In genomic region chr12:116280653-116281364, GRCm38 (mm10) we compare ENCODE assay signal across 8 mouse cellular contexts. TPM values are rescaled to one million over a fixed set of nuclear protein-coding genes. Genes with fewer than 3 reads are reported as not detected.
A peak's percentile ranks its signal among the peaks of the same experiment; 100 is the strongest.
DNase-seq lines count a peak whose midpoint lies in the region; ATAC-seq lines count a peak whose summit lies in the region.

TSS of gene Esyt2 (plus strand) at chr12:116281196.

- ATAC-seq in inflammation-experienced regulatory T-cells, adult 6 months = peak; percentile 86
- ATAC-seq in megakaryocyte-erythroid progenitor cell, adult 5-6 weeks (replicated peaks; ENCODE audit: low FRiP score, low TSS enrichment, poor library complexity, severe bottlenecking) = peak; percentile 78

- peak; percentile 100 for DNase-seq in adrenal gland, adult (ENCODE audit: inconsistent age in 2 of 2, low spot score in 1 of 2)
- peak; percentile 99 for DNase-seq in embryo, embryonic 10.5 days (ENCODE audit: low spot score)
- DNase-seq in gastrocnemius, postnatal 14 days = peak; percentile 100
- DNase-seq in left cerebral cortex, postnatal 10 days (ENCODE audit: extremely low spot score in 1 of 2, low spot score in 2 of 2) = peak; percentile 99 to 100
- DNase-seq in right cerebral cortex, postnatal 25 days = peak; percentile 100
- DNase-seq in urinary bladder, postnatal 4 days (ENCODE audit: low spot score in 2 of 2) = peak; percentile 99 to 100

- intact Hi-C loops in gastrocnemius, postnatal 14 days (cut with DNase I; ENCODE audit: low total_unique reads) = no loop called here
- intact Hi-C loops in left cerebral cortex, postnatal 10 days (cut with DNase I) = loop anchor here (5.0 kb wide), 1 partner anchor 336 kb away; no protein-coding TSS in a partner anchor

RNA-seq across cellular contexts. Expression of gene Esyt2, which starts in this region (rescaled TPM):
- total RNA-seq in gastrocnemius, postnatal 14 days (2021) = 10 to 100 TPM; 21.2 to 22.8 TPM
- 10 to 100 TPM; 42.0 to 63.3 (median 61.0) TPM for polyA plus RNA-seq in inflammation-experienced regulatory T-cells, adult 6 months (2017; shearing (Covaris generic))
- 10 to 100 TPM; 56.8 to 62.1 TPM for total RNA-seq in left cerebral cortex, postnatal 10 days (2021)
- total RNA-seq in megakaryocyte-erythroid progenitor cell, adult 5-6 weeks (2014; fragmentation: Nextera tagmentation) = 59.9 and 75.9 TPM in 2 replicates
- total RNA-seq in megakaryocyte-erythroid progenitor cell, adult 5-6 weeks (2017) = 63.8 and 90.7 TPM in 2 replicates

Comparison
In these comparisons a context has a peak if more than half of its experiments do, and no peak if none do; other contexts are left out.
1. Peak in every context shown above with its lines: DNase-seq and ATAC-seq.